Mouse (Mus musculus) ES-Bruce4 (cell line): Measurements from ENCODE around the gene Msantd2. TPM values are rescaled to one million over a fixed set of nuclear protein-coding genes. Genes with fewer than 3 reads are reported as not detected.
A peak's percentile ranks its signal among the peaks of the same experiment; 100 is the strongest.

Experiments
- H3K27ac ChIP-seq: 2 replicates; pipeline ENCODE4 v1.5.1; 2012; ENCODE audit warnings: low read length, inconsistent platforms; ENCODE audit not compliant: insufficient read depth
- H3K27me3 ChIP-seq: 2 replicates; pipeline ENCODE4 v1.6.1; 2012; ENCODE audit warnings: mild to moderate bottlenecking, low read length, inconsistent platforms; ENCODE audit not compliant: control insufficient read depth, poor library complexity, insufficient read depth, severe bottlenecking
- H3K36me3 ChIP-seq: 2 replicates; pipeline ENCODE4 v1.6.1; 2012; ENCODE audit warnings: inconsistent platforms, mild to moderate bottlenecking, low read length, moderate library complexity; ENCODE audit not compliant: control insufficient read depth, poor library complexity, insufficient read depth, severe bottlenecking
- H3K4me1 ChIP-seq: one replicate; pipeline ENCODE4 v1.8.1; 2011; ENCODE audit warnings: low read length; ENCODE audit not compliant: control insufficient read depth, insufficient read depth
- H3K4me3 ChIP-seq: 2 replicates; pipeline ENCODE4 v1.5.1; 2011; ENCODE audit warnings: low read depth, mild to moderate bottlenecking, low read length
- H3K9ac ChIP-seq: 2 replicates; pipeline ENCODE4 v1.6.1; 2012; ENCODE audit warnings: low read depth, mild to moderate bottlenecking, inconsistent platforms; ENCODE audit not compliant: poor library complexity, severe bottlenecking
- H3K9me3 ChIP-seq: replicated peaks from 2 replicates; pipeline ENCODE4 v1.6.1; 2012; ENCODE audit warnings: mild to moderate bottlenecking, low read length, inconsistent platforms; ENCODE audit not compliant: control insufficient read depth, poor library complexity, insufficient read depth, severe bottlenecking
- CTCF ChIP-seq: IDR thresholded peaks from one replicate; pipeline ENCODE4 v1.8.1; 2011; ENCODE audit warnings: low read depth, low read length
- EP300 ChIP-seq: IDR thresholded peaks from 2 replicates; pipeline ENCODE4 v1.6.1; 2011; ENCODE audit warnings: low read depth, low read length; ENCODE audit not compliant: insufficient read depth
- POLR2A ChIP-seq: IDR thresholded peaks from one replicate; pipeline ENCODE4 v1.8.1; 2011; ENCODE audit warnings: low read length; ENCODE audit not compliant: insufficient read depth
- polyA plus RNA-seq: library from polyadenylated mRNA; stranded (reverse); fragments of >200 nt; gene quantifications from 2 replicates; pipeline ENCODE4 v1.2.4, GENCODE M21; 2011; ENCODE audit warnings: low read depth; ENCODE audit not compliant: missing spikeins, insufficient read depth, insufficient read length

Gene Msantd2
- polyA plus RNA-seq, 1 experiment: 85.6 TPM

- no peaks in the 10 kb centered on the region for H3K27me3 ChIP-seq
- H3K9me3 ChIP-seq: no peaks in the 10 kb centered on the region
- H3K27ac ChIP-seq: peak overlapping the region; percentile 9; the same call in 1 of the 2 replicates
- TF ChIP-seq CTCF (no peak), POLR2A (no peak), EP300 (no peak)
- H3K4me3 ChIP-seq: peak overlapping the region; percentile 52
- peak overlapping the region; percentile 10 for H3K9ac ChIP-seq
- H3K4me1 ChIP-seq: peaks cover 8% of the 10 kb centered on the region
- H3K36me3 ChIP-seq: no peaks in the 10 kb centered on the region
These were observed 56.8 kb downstream of the Msantd2 start for GRCm38 (mm10) chr9:37545847-37546452.

- H3K27me3 ChIP-seq: no peaks in the 10 kb centered on the region; the same call in 1 of the 2 replicates
- no peaks in the 10 kb centered on the region for H3K9me3 ChIP-seq
- H3K4me3 ChIP-seq: no peak overlapping the region
- no peak overlapping the region for H3K27ac ChIP-seq
- H3K9ac ChIP-seq: no peak overlapping the region
- H3K36me3 ChIP-seq: no peaks in the 10 kb centered on the region
- TF ChIP-seq CTCF: no peak
- TF ChIP-seq POLR2A: no peak
- no peak for TF ChIP-seq EP300
- peaks cover 8% of the 10 kb centered on the region for H3K4me1 ChIP-seq
These were observed 57.8 kb downstream of the Msantd2 start for GRCm38 (mm10) chr9:37546889-37547288.

- H3K4me1 ChIP-seq: no peaks in the 10 kb centered on the region
- no peak for TF ChIP-seq POLR2A
- TF ChIP-seq EP300: no peak
- TF ChIP-seq CTCF: no peak
- no peak overlapping the region for H3K4me3 ChIP-seq
- H3K9ac ChIP-seq: no peak overlapping the region
- H3K27me3 ChIP-seq: no peaks in the 10 kb centered on the region; the same call in 1 of the 2 replicates
- no peaks in the 10 kb centered on the region for H3K36me3 ChIP-seq
- H3K27ac ChIP-seq: no peak overlapping the region
- no peaks in the 10 kb centered on the region for H3K9me3 ChIP-seq
These were observed 61.3 kb downstream of the Msantd2 start for GRCm38 (mm10) chr9:37550435-37550834.

GRCm38 (mm10) chr9:37551751-37552531, 62.8 kb downstream of the Msantd2 start:
- Histone ChIP-seq H3K27me3 (no peaks in the 10 kb centered on the region; the same call in 1 of the 2 replicates), H3K27ac (no peak overlapping the region), H3K4me3 (peak overlapping the region; percentile 70), H3K36me3 (no peaks in the 10 kb centered on the region), H3K9ac (peak overlapping the region; percentile 1; the same call in 1 of the 2 replicates), H3K9me3 (no peaks in the 10 kb centered on the region), H3K4me1 (no peaks in the 10 kb centered on the region)
- no peak for TF ChIP-seq POLR2A
- TF ChIP-seq EP300: no peak

GRCm38 (mm10) chr9:37552536-37553293, 63.6 kb downstream of the Msantd2 start, which contains the start of gene Nrgn:
Nrgn (minus strand) TSS chr9:37552904.
- no peaks in the 10 kb centered on the region for H3K9me3 ChIP-seq
- H3K27me3 ChIP-seq: no peaks in the 10 kb centered on the region; the same call in 1 of the 2 replicates
- H3K36me3 ChIP-seq: no peaks in the 10 kb centered on the region
- H3K4me1 ChIP-seq: no peaks in the 10 kb centered on the region
- H3K4me3 ChIP-seq: peak within 1 kb of the TSS; percentile 70
- no peak for TF ChIP-seq POLR2A
- TF ChIP-seq EP300: no peak
- TF ChIP-seq CTCF: no peak
- peak within 1 kb of the TSS; percentile 1; the same call in 1 of the 2 replicates for H3K9ac ChIP-seq
- no peak within 1 kb of the TSS for H3K27ac ChIP-seq
